Mouse (Mus musculus): ENCODE results near the gene Kazald1.

Gene Kazald1

DNA sequence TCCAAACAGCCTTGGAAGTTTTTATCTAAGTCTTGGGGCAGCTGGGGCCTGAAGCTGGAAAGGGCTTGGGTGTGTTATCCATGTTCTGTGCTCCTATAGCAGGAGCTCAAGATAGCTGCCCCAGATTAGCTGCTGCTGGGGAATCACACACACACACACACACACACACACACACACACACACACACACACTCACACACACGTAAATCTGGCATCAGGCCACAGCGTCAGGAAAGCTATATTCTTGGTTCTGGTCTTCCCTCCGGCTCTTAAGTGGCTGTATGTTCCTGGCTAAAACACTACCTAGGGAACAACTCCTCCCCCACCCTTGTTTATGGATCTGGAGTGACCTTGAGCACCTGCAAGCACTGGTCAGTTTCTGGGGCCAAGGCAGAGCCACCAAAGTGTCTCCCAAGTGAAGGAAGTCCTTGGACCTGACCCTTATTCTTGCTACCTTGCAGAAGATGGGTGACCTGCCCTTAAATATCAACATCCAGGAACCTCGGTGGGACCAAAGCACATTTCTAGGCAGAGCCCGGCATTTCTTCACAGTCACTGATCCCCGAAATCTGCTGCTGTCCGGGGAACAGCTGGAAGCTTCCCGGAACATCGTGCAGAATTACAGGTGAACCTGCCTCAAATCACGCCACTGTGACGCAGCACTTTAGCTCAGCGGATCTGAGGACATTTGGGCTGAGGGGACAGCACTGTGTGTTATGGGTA lies 26.2 kb upstream of the Kazald1 start:
- peak; percentile 33 for DNase-seq

DNA sequence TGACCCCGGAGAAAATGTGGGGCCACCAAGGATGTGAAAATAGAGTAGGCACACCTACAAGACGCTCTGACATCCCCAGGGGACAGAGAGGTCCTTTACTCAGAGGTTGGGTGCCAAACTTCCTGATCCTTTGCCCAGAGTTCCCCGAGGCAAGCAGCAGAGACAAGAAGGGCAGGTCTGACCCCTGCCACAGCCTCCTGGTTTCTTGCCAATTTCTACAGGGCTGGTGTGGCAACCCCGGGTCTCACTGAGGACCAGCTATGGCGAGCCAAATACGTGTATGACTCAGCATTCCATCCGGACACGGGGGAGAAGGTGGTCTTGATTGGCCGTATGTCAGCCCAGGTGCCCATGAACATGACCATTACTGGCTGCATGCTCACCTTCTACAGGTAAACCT lies 25.5 kb upstream of the Kazald1 start:
- no peak for DNase-seq

DNA sequence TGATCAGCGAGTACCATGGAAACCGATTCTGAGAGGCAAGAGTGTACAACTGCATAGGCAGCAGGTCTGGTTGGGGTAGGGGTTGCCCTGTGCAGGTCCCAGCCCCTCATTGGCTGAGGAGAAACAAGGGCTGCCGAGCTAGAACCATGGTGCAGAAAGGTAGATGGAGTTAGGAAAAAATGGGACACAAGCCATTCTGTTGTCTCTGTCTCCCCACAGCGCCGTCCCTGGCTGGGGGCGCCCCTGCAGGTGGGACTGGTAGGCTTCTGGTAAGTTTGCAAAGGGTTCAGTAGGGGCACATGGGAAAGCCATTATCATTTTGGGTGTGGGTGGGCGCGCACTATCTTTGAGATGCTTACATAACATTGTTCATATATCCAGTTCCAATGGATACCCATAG lies 21.6 kb upstream of the Kazald1 start:
- no peak for DNase-seq

DNA sequence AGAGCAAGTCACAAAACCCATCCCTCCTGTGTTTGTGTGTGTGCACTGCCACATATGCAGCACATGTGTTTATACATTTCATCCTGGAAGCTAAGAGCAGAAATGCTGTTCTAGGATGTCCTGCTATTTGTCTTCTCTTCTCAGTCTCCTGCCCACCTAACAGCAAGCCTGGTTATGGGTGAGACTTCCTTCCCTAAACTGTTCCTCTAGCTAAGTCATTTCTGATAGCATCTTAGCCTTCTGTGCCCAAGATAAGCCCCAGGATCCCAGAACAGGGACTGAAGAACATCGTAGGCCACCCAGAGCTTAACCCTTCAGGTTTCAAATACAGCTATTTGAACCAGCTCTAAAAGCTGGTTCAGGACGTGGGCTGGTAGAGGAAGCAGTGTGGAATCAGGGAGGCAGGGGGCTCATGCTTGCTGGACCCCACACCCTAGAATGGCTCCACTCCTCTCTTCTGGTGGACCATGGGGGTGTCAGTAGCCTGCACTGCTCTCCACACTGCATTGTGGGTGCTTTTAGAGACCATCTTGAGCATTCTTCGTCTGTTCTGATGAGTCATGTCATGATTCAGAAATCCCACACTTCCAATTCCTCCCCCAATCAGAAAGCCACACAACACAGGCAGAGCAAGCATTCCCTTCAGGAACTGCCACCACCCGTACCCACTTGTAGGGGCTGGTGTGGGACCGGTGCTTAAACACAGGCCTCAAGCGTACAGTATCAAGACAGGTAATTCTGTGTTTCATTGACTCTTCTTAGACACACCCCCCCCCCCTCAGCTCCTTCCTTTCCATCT lies 19.9 kb upstream of the Kazald1 start:
- DNase-seq = no peak

DNA sequence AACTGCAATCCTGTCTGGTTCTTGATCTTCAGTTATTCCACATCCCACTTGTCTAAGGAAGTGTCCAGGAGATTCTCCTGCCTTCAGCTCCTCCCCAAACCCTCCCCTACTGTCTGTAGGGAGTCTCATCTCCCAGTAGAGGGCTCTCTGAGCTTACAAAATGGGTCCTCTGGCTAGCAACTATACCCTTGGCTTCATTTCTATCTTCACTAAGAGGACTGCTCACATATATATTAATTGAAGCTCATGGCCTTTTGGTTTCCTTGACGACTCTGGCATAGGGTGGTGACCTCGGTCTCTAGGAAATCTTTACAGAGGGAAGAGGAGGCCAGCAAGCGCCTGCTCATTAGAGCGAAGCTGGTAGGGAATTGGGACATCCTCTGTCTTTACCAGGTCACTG lies 18.7 kb upstream of the Kazald1 start:
- peak; percentile 63 for DNase-seq

DNA sequence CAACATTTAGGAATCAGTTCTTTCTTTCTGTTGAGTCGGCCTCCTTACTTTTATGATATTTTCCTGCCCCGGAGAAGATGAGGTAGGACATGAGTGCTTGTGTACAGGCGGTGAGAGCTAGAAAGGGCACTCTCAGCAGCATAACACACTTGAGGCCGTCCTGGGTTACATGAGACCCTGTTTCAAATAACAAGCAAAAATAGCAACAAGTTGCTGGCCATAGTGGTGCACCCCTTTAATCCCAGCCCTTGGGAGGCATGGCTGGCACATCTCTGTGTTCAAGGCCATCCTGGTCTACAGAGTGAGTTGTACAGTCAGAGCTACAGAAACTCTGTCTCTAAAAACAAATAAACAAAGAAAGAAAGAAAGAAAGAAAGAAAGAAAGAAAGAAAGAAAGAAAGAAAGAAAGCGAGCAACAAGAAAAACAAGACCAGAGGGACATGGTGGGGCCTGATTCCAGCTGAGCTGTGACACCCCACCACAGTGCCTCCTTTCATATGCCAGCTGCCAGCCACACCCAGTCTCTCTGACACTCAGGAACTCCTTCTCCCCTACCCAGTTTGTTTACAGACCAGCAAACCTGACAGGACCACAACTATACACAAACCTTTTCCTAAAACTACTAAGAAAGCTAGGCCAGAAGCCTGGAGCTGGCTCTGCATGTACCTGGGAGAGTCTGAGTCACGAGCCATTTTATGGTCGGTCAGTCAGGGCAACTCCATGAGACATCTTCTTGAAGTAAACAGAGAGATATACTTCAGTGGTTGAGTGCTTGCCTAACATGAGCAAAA lies 17.9 kb upstream of the Kazald1 start:
- DNase-seq = no peak

DNA sequence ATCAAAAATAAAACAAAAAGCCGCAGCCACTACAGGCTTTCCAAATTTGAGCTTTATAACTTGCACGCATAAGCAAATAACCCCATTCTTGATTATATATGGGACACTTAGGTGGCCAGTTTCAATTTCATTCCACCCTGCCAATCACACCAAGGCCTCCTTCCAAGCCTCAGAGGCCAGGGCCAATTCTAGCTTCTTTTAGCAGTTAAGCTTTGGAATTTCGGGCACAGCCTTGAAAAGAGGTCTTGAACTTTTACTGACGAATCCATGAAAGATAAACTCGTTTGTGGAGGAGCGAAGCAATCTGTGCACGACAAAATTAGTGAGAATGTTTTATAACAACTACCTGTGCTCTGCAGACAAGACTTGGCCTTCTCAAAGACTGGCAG lies 17.3 kb upstream of the Kazald1 start:
- peak; percentile 39 for DNase-seq

DNA sequence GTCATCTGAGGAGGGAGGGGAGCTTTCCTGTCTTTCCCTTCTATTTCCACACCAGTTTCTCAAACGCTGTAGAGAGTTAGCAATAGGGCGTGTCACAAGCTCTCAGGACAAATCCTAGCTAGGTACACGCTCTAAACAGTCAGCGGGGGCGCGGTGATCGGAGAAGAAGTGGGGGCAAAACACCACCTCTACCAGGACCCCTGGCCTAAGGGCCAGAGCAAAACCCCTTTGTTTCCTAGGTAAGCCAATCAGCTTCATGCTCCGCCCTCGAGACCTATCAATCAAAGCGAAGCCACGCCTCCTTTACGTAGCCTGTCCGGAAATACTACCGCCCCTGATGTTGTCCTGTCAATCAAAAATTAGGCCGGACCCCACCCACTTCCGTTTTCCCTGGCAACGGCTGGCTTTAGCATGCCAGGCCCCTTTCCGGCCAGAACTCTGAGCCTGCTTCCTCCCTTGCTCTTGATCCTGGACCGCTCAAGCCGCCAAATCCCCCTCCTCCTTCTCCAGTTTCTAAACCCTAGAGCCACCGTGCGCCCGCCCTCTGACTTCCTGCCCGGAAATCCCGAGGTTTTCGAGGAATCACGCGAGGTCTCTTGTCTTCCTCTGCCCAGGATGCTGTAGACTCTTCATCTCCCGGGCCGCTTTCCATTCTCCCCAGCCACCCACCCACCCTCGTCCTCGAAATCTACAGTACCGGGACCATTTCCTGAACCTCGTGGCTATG lies 16.8 kb upstream of the Kazald1 start:
- peak; percentile 98 for DNase-seq

DNA sequence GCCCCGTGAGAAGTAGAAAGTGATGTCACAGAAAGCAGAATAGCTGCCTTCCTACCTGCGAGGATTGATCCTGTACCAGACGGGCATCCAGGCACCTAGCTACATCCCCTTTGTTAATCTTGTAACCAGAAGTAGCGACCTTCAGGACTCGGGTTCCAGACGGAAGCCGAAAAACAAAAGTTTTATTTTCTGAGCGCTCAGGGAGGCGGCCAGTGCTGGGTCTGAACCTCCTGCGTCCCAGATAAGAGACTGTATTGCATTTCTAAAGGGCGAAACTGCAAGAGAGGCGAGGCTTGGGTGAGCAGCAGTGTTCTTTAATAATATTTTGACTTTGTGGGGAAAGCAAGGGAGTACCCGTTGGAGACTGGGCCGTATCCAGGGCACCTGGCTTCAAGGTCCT lies 16.2 kb upstream of the Kazald1 start:
- no peak for DNase-seq

DNA sequence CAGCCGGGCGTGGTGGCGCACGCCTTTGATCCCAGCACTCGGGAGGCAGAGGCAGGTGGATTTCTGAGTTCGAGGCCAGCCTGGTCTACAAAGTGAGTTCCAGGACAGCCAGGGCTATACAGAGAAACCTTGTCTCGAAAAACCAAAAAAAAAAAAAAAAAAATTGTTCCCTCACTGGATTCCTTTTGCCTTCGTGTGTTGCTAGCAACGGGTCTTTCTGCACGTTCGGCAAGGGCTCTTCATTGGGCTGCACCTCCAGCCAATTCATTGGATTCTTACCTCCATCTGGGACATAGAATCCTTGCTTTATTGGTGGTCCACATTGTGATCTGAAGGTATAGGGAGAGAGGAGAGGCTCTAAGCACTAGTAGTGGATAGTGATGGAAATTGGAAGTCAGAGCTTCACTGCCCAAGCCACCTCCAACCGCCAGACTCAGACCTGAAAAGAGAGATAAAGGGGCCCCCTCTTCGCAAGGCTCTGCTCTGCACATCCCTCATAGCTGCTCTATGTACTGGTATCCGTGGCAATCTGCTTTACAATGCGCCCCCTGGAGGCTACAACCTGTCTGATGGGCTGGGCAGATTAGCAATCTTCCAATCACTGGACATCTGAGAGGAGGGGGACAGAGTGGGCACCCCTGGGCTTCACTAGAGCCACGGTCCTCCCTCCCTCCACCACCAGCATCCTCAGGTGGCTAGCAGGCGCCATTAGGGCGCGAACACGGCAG lies 11.3 kb upstream of the Kazald1 start:
- DNase-seq = peak; percentile 63

DNA sequence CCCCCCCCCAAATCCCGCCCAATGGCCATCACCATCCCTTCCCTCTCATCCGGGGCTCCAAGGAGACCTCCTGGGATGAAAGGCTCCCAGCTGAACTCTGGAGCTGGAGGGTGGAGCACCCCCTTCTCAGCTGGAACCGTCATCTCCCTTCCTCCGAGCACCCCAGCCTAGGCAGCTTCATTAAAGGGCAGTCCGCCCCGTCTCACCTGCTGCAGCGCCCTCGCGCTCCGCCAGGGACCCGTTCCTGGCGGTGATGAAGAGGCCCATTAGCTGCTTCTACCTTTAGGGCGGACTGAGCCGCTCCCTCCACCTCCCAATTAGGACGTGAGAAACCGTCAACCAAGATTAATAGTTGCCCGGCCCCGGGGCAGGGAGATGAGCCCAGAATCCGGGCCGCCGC lies 9.8 kb upstream of the Kazald1 start:
- DNase-seq = no peak

DNA sequence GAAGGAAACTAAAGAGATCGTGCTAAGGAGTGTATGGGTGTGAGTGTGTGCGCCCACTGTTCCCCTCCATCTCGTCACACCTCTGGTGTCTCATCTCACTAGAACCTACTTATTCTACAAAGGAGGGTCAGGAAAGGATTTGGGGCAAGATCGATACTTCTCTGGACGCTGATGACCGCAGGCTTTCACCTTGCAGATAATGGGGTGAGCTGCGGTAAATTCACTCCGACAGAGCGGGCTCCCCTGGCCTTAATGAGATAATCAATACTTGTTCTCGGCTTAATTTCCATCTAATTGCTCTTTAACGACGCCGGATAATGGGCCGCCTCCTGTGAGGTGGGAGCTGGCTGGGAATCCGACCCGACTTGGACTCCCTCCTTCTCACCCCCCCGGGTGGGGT lies 7.9 kb upstream of the Kazald1 start:
- no peak for DNase-seq

DNA sequence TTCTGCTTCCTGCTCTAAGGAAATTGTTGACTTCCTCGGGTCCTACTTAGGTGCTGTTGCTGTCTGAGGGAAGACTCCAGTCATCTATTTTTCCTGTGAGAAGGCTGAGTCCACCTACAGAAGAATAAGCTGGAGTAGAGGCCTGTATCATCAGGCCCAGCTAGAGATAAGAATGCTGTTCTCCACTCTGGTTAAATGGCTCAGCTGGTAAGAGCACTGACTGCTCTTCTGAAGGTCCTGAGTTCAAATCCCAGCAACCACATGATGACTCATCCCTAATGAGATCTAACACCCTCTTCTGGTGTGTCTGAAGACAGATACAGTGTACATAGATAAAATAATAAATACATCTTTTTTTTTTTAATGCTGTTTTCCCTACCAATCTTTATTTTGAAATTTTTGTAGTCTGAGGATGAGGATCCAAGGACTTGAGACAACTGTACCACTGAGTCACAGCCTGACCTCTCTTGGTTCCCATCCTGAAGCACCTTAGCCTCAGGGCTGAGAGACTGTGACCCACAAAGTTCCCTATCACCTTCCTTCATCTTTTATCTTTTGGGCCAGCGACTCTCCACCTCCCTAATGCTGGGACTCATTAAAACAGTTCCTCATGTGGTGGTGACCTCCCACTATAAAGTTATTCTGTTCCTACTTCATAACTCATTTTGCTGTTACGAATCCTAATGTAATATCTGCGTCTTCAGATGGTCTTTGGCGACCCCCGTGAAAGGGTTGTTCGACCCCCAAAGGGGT lies 7.1 kb upstream of the Kazald1 start:
- no peak for DNase-seq

DNA sequence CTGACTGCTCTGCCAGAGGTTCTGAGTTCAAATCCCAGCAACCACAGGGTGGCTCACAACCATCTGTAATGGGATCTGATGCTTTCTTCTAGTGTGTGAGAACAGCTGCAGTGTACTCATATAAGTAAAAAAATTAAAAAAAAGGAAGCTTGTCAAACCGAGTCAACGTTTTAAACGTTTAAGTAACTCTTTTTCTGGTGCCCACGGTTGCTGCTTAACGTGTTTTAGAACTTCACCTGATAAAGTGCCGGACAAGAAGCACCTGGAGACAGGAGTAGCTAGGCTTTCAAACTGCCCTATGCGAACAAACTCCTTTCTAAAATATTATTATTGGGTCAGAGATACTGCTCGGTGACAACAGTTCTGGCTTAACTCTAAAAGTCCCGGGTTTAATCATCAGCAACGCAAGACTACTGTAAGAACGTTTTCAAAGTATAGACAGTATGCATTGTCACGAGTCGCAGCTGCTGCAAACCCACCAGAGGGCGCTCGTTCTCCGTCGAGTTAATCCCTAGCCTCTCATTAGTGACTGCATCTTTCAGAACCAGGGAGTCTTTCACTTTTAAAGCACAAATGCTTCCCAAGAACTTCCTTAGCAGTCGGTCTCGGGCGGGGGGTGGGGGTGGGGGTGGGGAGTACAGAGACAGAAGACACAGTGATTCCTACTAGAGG lies 1.0 kb upstream of the Kazald1 start:
- peak; percentile 64 for DNase-seq

DNA sequence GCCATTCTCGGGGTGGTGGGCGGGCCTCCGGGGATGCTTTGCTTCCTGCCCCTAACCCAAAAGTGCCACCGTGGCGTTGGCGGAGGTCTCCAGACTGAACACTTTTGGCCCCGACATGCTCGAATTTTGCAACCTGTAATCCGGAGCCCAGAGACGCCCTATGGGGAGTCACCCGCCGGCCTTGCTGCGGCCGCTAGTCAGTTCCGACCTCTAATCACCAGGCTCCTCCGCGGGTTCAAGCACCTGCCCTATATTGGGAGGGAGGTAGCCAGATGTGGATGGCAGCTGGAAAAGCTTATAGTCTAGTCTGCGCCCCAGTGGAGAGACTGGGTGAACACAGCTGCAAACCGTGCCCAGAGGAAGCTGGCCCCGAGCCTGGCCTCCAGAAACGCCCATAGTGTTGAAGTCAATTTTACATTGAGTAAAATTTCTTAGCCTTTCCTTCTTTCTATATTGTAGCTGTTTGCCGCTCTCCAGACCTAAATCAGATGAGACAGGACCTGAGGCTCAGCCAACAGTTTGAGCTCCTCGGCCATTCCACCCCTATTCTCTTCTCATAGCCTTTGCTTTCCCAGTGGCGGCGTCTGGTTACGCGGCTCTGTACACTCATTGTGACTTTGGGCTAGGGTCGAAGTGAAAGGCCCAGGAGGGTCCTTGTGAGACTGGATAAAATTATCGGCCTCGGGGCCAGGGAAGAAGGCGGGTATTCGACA lies 438 bp downstream of the Kazald1 start:
- no peak for DNase-seq

DNA sequence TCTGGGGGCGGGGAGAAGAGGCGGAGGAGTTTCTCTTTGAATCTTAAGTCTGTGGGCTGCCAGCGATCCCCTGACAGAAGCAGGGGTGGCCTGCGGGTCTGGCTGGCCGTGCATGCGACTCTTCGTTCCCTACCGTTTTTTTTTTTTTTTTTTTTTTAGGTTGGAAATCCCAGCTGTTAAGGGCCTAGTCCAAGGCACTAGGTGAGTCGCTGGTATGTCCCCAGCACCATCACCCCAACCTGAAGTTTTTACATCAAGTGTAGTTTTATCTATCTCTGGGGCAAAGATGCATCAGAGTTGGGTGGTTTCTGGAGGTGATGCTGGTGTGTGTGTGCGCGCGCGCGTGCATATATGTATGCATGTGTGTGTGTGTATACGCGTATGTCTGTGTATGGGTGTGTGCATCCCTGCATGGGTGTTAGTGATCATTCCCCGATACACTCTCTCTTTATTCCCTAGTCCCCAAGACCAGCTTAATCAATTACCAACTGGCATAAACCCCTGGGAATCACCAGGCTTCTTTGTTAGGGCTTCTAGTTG lies 1.1 kb downstream of the Kazald1 start:
- DNase-seq = no peak

DNA sequence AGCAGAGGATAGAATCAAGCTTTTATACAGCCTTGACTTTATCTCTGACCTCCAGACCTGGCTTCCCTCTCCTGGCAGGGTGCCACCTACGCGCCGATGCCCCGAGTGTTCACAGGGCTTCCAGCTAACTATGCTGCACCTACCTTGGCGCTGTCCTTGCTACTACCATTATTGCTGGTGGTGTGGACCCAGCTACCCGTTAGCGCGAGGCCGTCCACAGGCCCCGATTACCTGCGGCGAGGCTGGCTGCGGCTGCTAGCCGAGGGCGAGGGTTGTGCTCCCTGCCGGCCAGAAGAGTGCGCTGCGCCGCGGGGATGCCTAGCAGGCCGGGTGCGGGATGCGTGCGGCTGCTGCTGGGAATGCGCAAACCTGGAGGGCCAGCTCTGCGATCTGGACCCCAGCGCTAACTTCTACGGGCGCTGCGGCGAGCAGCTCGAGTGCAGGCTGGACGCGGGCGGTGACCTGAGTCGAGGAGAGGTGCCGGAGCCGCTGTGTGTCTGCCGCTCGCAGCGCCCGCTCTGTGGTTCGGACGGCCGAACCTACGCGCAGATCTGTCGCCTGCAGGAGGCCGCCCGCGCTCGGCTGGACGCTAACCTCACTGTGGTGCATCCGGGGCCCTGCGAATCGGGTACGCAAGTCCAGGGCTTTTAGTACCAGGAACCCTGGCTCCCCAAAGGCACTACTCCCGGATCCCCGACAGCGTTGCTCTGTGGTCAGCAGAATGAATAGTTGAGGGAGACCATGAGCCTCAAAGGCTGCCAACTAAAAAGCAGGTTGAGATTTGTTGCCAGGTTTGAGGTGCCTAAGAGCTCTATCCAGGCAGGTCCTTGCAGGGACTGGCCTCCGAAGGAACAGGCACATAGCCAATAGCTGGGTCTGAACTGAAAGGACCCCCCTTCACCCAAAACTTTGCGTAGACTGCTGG lies 1.8 kb downstream of the Kazald1 start:
- DNase-seq = peak; percentile 59

DNA sequence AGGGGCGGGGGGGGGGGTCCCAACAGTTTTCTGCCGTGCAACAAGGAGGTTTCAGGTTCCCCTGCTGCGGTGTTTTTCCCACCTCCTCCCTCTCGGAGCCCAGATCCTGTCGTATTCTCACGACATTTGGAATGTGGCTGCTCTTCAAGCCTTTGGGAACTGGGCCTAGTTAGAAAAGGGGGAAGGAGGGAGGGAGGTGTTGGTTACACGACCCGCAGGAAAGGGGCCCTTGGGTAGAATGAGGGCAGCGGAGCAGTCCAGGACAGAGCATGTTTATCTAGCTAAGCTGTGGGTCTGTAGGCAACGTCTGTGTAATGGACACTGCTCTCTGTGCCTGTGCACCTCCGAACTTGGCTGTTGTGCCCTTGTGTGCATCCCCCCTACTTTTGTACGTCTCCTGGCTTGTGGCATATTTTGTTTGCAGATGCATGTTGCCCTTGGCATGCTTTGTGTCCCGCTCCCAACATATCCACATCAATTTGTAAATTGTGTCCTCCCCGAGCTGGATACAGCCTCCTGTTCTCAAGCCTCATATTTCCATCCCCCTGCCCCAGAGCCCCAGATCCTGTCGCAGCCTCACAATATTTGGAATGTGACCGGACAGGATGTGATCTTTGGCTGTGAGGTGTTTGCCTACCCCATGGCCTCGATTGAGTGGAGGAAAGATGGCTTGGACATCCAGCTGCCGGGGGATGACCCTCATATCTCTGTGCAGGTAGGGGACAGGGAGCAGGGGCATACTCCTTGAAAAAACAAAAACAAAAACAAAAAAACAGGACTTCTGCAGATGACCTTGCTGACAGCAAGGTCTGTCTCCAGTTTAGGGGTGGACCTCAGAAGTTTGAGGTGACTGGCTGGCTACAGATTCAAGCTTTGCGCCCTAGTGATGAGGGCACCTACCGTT lies 3.0 kb downstream of the Kazald1 start:
- DNase-seq = no peak

Data from kidney, adult 9 months (tissue).